Mouse (Mus musculus) limb, embryonic 14.5 days (tissue): ENCODE results near the gene Rnase9. TPM values are rescaled to one million over a fixed set of nuclear protein-coding genes. Genes with fewer than 3 reads are reported as not detected.

Experiments used
- ATAC-seq: fragments of 200-750 bp; cut with Nextera tagmentation; 2 replicates; pipeline ENCODE4 v1.8.0; 2017; ENCODE audit warnings: low read depth, moderate number of reproducible peaks, moderate TSS enrichment; ENCODE audit not compliant: low FRiP score
- DNase-seq: peaks from one replicate; pipeline ENCODE4 v3.0.0-alpha.2; 2015; ENCODE audit warnings: low spot score
- H3K27ac ChIP-seq: fragments of 300-500 bp; sonication (generic); replicated peaks from 2 replicates; pipeline ENCODE4 v1.5.1; 2014; ENCODE audit warnings: low read depth, mild to moderate bottlenecking, low read length, moderate library complexity, mixed read lengths
- H3K27me3 ChIP-seq: fragments of 300-500 bp; sonication (generic); 2 replicates; pipeline ENCODE4 v1.6.1; 2014; ENCODE audit warnings: low read length, mixed read lengths; ENCODE audit not compliant: control insufficient read depth, insufficient read depth
- H3K36me3 ChIP-seq: fragments of 300-500 bp; sonication (generic); 2 replicates; pipeline ENCODE4 v1.6.1; 2014; ENCODE audit warnings: mild to moderate bottlenecking, low read length, moderate library complexity, mixed read lengths; ENCODE audit not compliant: control insufficient read depth, insufficient read depth
- H3K4me1 ChIP-seq: fragments of 300-500 bp; sonication (generic); 2 replicates; pipeline ENCODE4 v1.6.1; 2014; ENCODE audit warnings: antibody characterized with exemption, low read length, mixed read lengths; ENCODE audit not compliant: control insufficient read depth, insufficient read depth
- H3K4me2 ChIP-seq: fragments of 300-500 bp; sonication (generic); replicated peaks from 2 replicates; pipeline ENCODE4 v1.6.1; 2014; ENCODE audit warnings: low read depth, mild to moderate bottlenecking, low read length, moderate library complexity; ENCODE audit not compliant: severe bottlenecking
- H3K4me3 ChIP-seq: fragments of 300-500 bp; sonication (generic); replicated peaks from 2 replicates; pipeline ENCODE4 v1.5.1; 2014; ENCODE audit warnings: low read length
- H3K9ac ChIP-seq: fragments of 300-500 bp; sonication (generic); 2 replicates; pipeline ENCODE4 v1.6.1; 2014; ENCODE audit warnings: mild to moderate bottlenecking, low read depth, low read length, moderate library complexity; ENCODE audit not compliant: severe bottlenecking
- H3K9me3 ChIP-seq: fragments of 300-500 bp; sonication (generic); 2 replicates; pipeline ENCODE4 v1.6.1; 2016; ENCODE audit warnings: low read length; ENCODE audit not compliant: control insufficient read depth
- POLR2A ChIP-seq: fragments of 200-500 bp; IDR thresholded peaks from 2 replicates; pipeline ENCODE4 v1.8.0; 2012; ENCODE audit warnings: inconsistent platforms, mild to moderate bottlenecking, moderate library complexity, borderline replicate concordance; ENCODE audit not compliant: insufficient read depth, insufficient read length; ENCODE audit errors: extremely low read depth
- WGBS: fragments of 180-500 bp; shearing (Covaris S2); extraction: QIAGEN DNeasy Blood & Tissue Kit; methylation state at CpG from one replicate; pipeline ENCODE4 v1.1.7; 2014; 5-methylcytosine and 5-hydroxymethylcytosine counted together
- polyA plus RNA-seq, 2 experiments: library from polyadenylated mRNA; depleted of rRNA in 1 of 2; stranded (reverse) in 1 of 2; unstranded in 1 of 2; fragments of >200 nt; fragmentation: Nextera tagmentation in 1 of 2; extraction: Ambion mirVana in 1 of 2; gene quantifications; 2 replicates each; pipeline versions ENCODE4 v1.2.1 to v1.2.3; 2012 to 2014

The Rnase9 gene
- polyA plus RNA-seq, 2 experiments, result not detected

GRCm38 (mm10) chr14:51057401-51057831 is 15.7 kb upstream of the Rnase9 start, which contains the start of gene Rnase12:
TSS of gene Rnase12 (minus strand) at chr14:51057661.
- H3K9me3 ChIP-seq, result no peaks in the 10 kb centered on the region
- no peak within 1 kb of the TSS for H3K4me3 ChIP-seq
- H3K27ac ChIP-seq, result no peak within 1 kb of the TSS
- no peak within 1 kb of the TSS for H3K4me2 ChIP-seq
- ATAC-seq (no peak), DNase-seq (no peak)
- peaks cover 4% of the 10 kb centered on the region; the same call in 1 of the 2 replicates for H3K4me1 ChIP-seq
- H3K9ac ChIP-seq, result no peak within 1 kb of the TSS
- 66% methylated on average over 9 of the region's 9 CpGs for WGBS
- no peak for TF ChIP-seq POLR2A
- H3K27me3 ChIP-seq, result no peaks in the 10 kb centered on the region
- no peaks in the 10 kb centered on the region for H3K36me3 ChIP-seq

DNA sequence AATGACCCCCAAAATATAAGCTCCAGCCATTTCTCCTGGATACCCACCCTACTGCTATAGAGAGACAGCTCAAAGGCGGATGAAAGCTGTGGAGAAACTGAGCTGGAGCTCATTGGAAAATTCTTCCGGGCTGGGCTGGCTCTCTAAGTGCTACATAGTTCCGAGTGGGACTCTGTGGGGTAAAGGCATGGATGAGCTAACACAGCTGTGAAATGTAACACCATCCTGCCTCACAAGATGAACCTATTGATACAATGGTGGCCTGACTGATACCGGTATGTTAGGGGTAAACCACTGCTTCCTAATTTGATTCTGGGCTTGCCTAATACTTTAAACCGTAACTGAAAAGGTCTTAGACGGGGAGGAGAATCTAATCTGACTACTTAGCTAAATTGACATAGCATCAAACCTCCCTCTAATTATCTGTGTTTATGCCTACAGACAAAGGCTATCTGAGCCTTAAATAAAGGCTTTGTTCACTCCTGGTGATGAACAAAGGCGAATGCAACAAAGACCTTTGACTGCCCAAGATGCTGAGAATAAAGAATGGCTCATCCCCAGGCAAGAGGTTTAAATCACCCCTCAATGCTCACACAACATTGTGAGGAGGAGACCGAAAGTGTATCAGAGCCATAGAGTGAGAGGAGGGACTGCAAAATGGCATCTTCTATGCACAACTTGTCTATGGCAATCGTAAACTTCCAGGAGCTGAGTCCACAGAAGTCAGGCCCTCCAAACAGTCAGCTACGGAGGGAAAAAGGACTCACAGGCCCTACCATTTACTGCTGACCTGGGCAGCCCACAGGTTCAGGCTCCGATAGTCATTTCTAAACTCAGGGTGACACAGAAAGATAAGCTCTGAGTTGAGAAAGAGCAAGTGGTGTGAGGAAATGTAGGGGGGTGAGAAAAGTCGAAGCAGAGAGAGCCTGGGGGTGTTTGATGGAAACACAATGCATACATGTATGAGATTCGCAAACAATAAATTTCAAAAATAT is 12.9 kb upstream of the Rnase9 start:
- ATAC-seq, result no peak
- H3K9me3 ChIP-seq, result no peaks in the 10 kb centered on the region
- no peak overlapping the region for H3K27ac ChIP-seq
- H3K4me2 ChIP-seq, result no peak overlapping the region
- H3K4me3 ChIP-seq, result no peak overlapping the region
- no peak for DNase-seq
- 80% methylated on average over 13 of the region's 13 CpGs for WGBS
- no peaks in the 10 kb centered on the region for H3K27me3 ChIP-seq
- no peak overlapping the region for H3K9ac ChIP-seq
- peaks cover 3% of the 10 kb centered on the region; the same call in 1 of the 2 replicates for H3K4me1 ChIP-seq
- no peak for TF ChIP-seq POLR2A
- H3K36me3 ChIP-seq, result no peaks in the 10 kb centered on the region

DNA sequence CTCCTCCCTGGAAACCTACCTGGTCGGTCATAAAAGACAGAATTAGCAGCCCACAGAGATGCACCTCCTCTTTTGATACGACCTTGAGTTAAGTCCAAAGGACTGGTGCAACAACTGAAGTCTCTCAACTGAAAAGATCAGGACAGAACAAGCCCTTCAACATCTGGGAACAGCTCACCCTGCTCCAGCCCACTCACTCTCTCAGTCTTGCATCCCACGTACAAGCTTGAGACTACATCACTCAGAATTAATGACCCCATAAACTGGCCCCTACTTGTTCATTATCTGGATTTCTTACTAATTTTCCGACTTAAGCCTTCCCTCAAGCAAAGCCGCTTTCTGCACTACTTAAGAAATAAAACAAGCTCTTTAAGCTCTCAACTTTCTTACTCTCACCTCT is 11.5 kb upstream of the Rnase9 start:
- WGBS, result 39% methylated on average over 5 of the region's 5 CpGs

DNA sequence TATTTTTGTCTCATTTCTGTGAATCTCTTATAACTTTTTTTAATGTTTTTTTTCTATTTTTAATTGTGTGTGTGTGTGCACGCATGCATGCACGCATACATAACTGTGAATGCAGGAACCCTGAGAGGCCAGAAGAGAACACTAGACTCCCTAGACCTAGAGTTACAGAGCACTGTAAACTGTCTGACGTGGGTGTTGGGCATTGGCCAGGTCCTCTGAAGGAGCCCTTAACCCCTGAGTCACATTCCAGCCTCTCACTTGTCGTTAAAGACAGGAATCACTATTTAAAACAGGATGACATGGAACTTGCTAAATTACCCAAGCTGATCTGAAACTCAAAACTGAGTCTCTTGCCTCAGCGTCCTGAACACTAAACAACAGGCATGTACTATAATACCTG is 10.3 kb upstream of the Rnase9 start:
- no peak for TF ChIP-seq POLR2A
- H3K4me1 ChIP-seq, result peaks cover 3% of the 10 kb centered on the region; the same call in 1 of the 2 replicates
- 49% methylated on average over 5 of the region's 5 CpGs for WGBS
- no peak overlapping the region for H3K4me3 ChIP-seq
- H3K9me3 ChIP-seq, result no peaks in the 10 kb centered on the region
- H3K36me3 ChIP-seq, result no peaks in the 10 kb centered on the region
- no peak overlapping the region for H3K4me2 ChIP-seq
- H3K27me3 ChIP-seq, result no peaks in the 10 kb centered on the region
- no peak overlapping the region for H3K27ac ChIP-seq
- ATAC-seq (no peak), DNase-seq (peak; percentile 11)
- no peak overlapping the region for H3K9ac ChIP-seq

More for the DNA sequence above, 11.5 kb upstream of the Rnase9 start:
- DNase-seq, result no peak
- H3K9me3 ChIP-seq, result no peaks in the 10 kb centered on the region
- H3K36me3 ChIP-seq, result no peaks in the 10 kb centered on the region
- H3K4me1 ChIP-seq, result peaks cover 3% of the 10 kb centered on the region; the same call in 1 of the 2 replicates
- H3K4me2 ChIP-seq, result no peak overlapping the region
- H3K9ac ChIP-seq, result no peak overlapping the region
- H3K27ac ChIP-seq, result no peak overlapping the region
- TF ChIP-seq POLR2A, result no peak
- ATAC-seq, result no peak
- no peak overlapping the region for H3K4me3 ChIP-seq
- no peaks in the 10 kb centered on the region for H3K27me3 ChIP-seq

- no peak within 1 kb of the TSS for H3K4me2 ChIP-seq
These were observed 8.4 kb upstream of the Rnase9 start, which contains the start of gene Rnase11 for GRCm38 (mm10) chr14:51050063-51050462. TSS of gene Rnase11 (minus strand) at chr14:51050163.

More at GRCm38 (mm10) chr14:51050063-51050462, 8.4 kb upstream of the Rnase9 start, which contains the start of gene Rnase11:
- Histone ChIP-seq H3K9ac (no peak within 1 kb of the TSS), H3K27ac (no peak within 1 kb of the TSS), H3K9me3 (no peaks in the 10 kb centered on the region), H3K36me3 (no peaks in the 10 kb centered on the region), H3K27me3 (no peaks in the 10 kb centered on the region), H3K4me3 (no peak within 1 kb of the TSS), H3K4me1 (peaks cover 3% of the 10 kb centered on the region; the same call in 1 of the 2 replicates)
- WGBS, result 84% methylated on average over 2 of the region's 2 CpGs
- no peak for ATAC-seq
- no peak for DNase-seq
- no peak for TF ChIP-seq POLR2A
